Mouse (Mus musculus) ovary, adult 18-20 months (tissue): ENCODE measurements at regions not wholly inside any gene's neighbourhood (a gene's known extent, or its start where the extent isn't known, plus 50 kb on each side); places are given as distances from the start of the nearest gene placed in this dataset.
"Not testable (repeated sequence)": the region's sequence is repeated elsewhere in the genome, so short reads cannot be mapped to it uniquely, and the experiment has no call there.

ENCODE experiments used
- DNase-seq: peaks from one replicate; pipeline ENCODE4 v3.0.0; 2022; ENCODE audit warnings: low spot score, mixed read lengths

DNA sequence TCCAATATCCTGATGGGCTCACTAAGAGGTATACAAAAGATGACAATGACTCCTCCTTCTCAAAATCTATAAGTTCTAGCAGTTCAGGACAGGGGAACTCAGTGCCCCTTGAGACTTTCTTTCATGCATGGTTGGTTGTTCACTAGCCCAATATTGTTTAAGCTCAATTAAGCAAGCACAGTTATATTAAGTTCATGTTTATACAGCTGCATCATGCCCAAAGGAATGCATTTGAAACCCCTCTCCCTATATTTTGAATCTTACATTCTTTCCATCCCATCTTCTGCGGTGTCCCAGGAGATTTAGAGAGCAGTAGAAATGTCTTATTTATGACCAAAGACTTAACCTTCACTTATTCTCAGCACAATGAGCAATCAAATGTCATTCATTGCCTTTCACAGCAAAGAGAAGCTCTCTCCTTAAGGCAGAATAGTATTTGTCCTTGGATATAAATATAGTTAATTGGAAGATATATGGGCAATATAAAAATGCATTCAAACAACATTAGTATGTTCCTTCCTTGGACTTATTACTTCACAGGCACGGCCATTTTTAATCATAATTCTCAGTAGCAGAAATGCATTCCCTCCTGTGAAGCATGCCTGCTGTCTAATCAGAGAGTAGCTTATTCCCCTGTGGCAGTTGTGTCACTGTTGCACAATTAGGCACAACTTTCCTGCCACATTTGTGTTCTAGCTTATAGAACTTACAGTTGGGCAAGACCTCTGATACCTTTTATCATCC lies 455.8 kb upstream of the N6amt1 start:
- DNase-seq, result no peak

DNA sequence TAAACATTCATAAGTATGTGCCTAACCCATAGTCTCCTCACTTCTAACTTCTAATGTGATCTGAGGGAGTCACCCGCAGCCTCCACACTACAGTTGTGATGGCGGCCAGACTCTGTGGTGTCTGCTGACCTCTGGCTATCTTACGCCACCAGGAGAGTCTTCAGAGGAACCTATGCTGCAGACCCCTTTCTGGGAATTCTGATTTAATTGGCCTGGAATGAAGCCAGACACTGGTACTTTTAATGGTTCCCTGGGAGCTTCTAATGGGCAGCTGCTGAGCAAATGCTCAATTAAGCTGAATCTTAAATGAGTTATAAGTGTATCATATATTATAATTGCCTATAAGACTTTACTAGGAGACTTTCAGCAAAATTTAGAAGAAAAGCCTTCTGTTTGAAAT lies 459.0 kb upstream of the N6amt1 start:
- DNase-seq, result no peak

DNA sequence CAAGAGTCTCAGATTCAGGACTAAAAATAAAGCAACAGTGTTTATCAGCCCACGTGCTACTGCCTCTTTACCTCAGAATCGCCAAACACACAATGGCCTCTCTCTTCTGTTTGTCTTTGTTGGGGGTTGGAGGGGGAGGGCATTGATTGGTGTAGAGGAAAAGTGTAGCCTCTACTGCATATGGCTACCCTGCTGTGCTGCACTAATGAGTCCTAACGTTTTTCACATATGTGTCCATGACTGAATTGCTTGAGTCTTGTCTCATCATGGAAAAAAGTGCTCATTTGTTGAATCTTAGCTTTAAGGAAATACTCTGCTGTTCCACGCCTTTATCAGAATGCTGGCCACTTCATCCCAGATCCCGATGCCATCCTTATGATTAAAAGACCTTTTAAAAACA lies 459.7 kb upstream of the N6amt1 start:
- no peak for DNase-seq

DNA sequence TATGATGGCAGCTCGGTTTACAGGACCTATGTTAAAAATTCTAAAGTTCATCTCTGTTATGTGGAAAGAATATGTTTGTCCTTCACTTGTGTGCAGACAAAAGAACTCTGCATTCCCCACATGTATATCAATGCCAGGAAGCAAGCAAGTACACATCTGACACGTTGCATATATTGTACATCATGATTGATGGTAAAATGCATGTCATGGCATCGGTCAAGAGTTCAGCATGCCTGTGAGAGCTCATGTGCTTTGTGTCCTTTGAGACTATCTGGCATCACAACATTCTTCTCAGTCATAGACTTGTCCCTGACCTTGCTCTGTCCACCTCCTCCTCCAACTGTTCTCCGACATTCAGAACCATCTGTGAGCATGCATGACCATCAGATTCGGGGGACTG lies 465.6 kb upstream of the N6amt1 start:
- DNase-seq, result no peak

DNA sequence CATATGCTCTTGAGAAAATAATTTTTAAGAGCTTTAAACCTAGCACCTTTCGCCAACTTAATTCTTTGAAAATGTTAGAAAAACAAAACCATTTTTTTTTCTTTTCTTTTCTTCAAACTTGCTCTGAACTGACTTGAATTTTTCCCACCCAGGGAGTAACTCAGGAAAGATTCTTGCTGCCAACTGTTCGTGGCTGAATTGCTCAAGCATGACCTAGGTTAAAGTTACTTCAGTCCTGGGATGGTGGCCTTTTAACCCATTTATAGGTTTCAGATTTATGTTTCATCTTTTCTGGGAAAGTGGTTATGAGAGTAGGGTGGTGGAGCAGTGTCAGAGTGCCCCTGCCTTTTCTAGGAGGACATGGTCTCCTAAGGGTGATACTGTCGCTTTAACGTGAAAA lies 466.4 kb upstream of the N6amt1 start:
- DNase-seq, result no peak

DNA sequence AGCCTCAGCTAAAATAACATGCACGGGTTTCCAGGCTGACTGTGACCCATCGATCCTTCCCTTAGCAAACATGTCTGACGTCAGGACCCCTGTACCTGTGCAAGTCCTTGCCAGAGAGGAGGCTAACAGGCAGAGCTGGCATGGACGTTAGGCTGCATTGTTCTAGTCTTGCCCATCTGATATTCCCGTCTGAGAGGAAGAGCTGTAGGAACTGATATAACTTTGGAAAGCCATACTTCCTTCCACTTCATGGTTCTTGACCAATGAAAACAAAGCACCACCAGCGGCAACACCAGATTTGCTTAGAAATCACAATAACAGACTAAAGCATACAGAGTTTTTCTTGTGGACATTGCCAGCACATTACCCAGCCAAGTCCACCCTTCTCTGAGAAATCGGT lies 470.1 kb upstream of the N6amt1 start:
- DNase-seq, result no peak

DNA sequence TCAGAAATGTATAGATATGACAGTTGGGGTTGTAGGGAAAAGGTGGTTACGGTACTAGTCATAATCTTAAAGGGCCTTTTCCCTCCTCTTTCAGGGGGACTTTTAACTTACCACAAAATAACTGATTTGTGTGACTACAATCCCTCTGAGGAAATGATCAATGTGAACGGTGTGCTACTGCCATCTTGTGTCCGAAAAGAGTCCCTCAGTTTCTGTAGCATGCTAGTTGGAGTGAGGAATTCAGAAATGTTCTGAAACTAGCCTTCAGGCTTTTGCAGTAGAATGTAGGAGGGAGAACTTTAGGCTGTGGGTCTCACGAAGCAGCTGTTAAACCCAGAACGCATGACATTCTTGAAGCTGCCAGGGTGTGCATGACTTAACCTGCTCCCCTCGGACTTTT lies 471.5 kb upstream of the N6amt1 start:
- DNase-seq, result peak; percentile 14

DNA sequence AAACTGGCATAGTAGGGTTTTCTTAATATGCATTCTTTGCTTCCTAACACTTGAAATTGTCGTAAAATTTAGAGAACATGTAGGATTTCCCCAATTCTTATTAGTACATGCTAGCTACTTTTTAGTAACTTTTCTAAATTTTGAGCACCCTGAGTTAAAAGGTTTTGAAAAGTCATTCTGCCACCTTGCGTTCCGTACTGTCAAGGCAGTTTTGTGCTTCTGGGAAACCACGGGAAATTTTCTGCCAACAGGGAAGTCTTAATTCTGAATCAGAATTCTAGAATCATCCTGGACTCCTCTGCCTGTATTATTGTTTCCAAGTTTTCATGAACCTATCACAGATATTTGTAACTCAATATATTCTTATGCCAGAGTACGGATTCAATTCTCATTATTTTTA lies 472.4 kb upstream of the N6amt1 start:
- no peak for DNase-seq

DNA sequence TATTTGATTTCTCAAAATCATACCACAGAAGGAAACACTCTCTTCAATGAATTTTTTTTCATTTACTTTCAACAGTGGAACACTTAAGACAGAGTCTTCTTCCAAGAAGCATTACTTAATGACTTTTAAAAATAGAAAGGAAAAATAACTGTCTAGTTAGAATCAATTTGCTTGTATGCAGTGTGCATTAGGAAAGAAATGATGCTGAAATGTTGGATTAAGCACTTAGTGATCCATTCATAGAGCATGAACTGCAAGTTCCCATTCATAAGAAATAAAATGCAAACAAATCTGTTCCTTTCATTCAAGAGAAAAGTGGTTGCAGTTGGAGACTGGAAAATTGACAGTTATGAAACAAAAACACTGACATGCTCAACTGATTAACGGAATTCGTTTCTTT lies 493.2 kb upstream of the N6amt1 start:
- DNase-seq, result no peak

DNA sequence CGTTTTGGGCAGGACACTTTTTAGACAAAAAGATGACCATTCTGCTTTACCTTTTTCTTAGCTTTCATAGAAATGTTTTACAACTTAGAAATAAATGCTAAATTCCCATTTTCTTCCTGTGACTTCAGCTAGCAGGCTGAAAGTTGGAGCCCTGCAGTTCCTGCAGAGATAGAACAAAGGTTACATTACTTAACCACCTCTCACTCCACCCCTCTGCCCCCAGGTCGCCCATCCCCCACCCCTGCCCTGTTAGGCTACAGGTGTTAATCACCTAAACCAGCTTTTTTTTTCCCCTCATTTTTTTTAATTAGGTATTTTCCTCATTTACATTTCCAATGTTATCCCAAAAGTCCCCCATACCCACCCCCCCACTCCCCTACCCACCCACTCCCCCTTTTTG lies 498.1 kb upstream of the N6amt1 start:
- DNase-seq, result no peak

DNA sequence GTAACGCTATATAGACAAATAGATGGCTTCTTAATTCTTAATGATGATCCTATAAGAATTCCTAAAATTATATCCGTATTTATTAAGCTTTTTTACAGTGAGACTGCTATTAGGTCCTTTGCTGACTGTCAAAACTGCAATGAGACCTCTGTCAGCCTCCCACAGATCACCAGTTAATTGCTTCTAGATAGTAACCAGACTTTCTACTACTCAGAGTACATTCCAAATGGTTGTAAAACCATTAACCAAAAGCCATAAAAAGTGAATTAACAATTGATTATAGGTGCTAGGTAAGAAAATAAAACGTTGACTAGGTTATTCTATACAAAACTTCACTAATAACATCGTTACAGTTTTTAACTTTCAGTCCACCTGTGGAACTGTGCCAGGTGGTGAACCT lies 498.7 kb upstream of the N6amt1 start:
- no peak for DNase-seq

DNA sequence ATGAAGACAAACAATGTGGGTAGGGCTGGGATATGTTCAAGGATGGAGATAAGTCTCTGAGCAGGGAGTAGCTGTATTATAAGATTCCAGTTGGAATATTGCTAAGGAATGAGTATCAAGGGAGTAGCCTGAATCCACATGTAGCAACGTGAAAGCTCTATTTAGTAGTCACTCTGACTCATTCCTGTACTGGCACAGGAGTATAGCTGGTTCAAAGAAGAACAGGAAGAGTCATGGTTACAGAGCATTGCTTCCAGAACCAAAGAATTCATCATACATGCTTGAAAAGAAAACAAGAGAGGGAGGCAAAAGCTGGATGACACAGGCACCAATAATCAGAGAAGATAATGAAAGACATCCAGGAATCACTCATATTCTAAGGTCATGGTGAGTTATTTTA lies 500.6 kb upstream of the N6amt1 start:
- DNase-seq, result no peak

DNA sequence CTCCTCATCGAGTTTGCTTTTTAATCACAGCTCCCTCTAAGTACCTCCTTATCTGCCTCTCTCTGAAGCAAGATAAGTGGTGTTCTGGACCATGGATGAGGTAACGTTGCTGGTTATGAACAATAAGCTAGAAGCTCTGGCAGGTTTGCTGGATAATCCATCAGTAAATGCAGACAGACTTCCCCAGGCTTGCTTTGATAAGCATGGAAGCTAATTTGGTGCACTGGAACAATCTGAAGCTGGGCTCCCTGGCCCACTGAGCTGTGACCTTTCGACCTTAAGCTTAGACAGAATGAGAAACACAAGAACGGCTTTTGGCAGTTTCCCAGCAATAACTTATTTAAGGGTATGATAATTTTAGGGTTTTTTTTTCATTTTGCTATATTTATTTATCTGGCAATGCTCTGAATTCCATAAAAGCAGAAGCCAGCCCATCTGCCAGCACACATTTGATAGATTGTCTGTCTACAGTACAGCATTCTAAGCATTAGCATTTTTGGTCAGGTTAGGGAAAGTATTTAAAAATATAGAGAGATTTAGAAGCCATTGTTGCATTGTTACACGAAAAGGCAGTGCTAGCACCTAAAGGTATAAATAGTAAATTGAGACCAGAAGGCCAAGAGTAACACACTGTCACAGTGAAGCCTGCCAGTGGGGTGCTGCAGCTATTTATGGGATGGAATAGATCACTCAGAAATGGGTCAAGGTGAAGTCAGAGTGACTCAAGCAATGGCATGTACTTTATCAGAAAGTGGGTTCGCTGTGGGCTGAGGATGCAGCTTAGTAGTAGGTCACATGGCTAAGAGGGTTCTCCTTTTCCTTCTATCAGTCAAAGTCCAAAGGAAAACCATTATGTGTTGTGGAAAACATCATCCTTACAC lies 515.3 kb upstream of the N6amt1 start:
- no peak for DNase-seq

DNA sequence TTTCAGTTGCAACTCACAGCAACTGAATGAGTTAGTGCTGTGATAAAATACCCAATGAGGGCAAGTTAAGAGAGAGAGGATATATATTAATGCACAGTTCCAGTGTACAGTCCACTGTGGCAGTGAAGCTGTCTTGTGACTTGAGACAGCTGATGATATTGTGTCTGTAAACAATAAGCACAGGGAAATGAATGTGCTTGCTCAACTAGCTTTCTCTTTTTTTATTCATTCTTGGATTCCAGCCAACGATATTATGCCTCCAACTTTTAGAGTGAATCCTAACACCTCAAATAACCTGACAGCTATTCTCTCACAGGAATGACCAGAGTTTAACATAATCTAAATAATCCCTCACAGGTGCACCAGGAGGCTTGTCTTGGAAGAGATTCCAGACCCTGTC lies 526.3 kb upstream of the N6amt1 start:
- DNase-seq, result no peak

DNA sequence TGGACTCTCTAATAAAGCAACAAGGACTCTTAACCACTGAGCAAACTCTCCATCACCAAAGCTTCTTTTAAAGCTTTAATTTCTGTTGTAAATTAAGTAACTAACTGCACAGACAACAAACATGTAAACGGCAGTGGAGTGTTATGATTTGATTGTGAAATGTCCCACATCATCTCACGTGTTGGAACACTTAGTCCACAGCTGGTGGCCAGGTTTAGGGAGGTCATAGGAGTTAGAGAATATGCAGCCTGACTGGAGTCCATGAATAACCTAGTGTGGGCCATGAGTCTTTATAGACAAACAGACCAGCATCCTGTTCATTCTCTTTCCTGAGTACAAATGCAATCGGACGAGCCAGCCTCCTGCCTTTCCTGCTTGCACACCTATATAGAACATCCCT lies 527.3 kb upstream of the N6amt1 start:
- no peak for DNase-seq

DNA sequence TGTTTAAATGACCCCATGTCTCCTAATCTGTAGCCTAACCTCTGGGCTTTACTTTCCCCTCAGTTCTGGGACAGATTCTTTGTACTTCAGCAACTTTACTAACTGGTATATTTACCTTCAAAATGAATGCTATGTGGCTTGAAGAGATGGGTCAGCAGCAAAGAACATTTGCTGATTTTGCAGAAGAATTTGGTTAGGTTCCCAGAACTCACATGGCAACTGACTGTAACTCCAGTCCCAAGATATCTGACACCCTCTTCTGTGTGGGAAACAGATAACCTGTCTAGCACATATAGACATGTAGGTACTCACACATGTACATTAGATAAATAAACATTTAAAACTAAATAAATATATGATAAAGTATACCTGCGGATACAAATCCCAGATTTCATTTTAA lies 530.5 kb upstream of the N6amt1 start:
- DNase-seq, result no peak

DNA sequence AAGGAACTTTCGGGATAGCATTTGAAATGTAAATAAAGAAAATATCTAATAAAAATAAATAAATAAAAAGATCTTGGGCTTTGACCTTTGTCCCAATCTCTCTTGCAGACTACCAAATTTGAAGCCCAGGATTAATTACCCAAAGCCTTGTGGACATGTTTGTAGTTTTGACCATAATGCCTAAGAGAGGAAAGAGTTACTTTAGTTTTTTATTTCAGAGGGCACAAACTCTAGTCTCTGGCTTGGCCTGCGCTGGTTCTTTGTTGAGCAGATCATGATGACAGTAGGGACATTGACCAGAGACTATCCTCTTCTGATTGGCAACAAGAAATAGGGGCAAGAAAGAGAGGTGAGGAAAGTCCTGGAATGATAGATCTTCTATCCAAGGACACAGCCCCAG lies 532.4 kb upstream of the N6amt1 start:
- DNase-seq, result no peak

DNA sequence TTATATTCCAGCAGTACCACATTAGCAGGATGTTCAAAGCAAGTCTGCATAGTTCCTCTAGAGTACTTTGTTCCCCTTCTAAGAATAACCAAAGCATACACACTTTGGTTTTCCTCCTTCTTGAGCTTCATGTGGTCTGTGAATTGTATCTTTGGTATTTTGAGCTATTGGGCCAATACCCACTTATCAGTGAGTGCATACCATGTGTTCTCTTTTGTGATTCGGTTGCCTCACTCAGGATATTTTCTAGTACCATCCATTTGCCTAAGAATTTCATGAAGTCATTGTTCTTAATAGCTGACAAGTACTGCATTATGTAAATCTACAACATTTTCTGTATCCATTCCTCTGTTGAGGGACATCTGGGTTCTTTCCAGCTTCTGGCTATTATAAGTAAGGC lies 535.3 kb upstream of the N6amt1 start:
- DNase-seq, result not testable (repeated sequence)

DNA sequence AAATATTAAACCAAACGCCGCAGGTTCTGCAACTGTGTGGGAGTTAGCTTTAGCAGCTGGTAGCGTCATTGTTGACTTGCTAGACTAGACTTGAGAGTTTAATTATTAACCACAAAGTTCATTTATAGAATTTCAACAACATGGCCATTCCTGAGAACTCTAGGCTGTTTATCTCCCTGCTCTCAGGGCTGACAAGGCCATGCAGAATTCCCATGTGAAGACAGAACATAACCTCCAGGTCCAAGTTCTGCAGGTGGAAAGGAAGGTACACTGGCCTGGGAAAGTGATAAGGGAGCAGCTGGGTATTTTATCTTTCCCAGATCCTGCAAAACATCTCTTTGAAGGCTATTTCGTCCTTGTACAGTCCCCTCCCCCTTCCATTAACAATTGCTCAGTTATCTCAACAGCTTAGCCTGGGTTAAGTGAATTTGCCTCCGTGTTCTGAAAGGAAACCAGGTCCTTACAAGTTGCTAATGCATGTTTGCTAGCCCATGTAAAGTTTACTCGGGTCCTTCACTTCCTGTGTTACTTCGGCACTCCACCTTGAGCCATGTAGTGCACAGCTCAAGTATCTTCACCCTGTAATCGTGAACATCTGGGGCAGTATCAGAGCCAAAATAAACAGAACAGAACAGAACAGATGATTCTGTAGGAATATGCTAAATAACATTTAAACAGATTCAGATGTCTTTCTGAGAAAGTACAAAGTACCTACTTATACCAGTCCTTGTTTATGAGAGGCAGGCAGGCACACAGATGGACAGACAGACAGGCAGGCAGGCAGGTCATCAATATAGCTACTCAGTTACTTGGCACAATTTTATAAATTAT lies 537.0 kb upstream of the N6amt1 start:
- peak; percentile 27 for DNase-seq

DNA sequence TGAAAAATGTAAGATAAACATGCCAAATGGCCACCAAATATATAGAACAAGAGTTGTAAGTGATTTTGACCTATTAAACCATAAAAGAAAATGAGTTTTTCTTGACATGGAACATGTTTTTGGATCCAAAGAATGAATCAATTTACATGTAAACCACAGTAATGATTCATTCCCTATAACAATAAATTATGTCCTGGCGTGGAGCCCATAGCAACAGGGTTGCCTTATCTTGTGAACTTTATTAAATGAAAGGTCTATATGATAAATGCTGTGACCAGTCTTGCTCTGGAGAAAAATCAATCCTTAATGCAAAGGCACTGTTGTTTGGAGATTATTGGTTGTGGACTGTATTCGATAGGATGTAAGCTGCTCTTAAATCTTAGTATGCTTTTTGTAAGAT lies 538.0 kb upstream of the N6amt1 start:
- DNase-seq, result no peak

DNA sequence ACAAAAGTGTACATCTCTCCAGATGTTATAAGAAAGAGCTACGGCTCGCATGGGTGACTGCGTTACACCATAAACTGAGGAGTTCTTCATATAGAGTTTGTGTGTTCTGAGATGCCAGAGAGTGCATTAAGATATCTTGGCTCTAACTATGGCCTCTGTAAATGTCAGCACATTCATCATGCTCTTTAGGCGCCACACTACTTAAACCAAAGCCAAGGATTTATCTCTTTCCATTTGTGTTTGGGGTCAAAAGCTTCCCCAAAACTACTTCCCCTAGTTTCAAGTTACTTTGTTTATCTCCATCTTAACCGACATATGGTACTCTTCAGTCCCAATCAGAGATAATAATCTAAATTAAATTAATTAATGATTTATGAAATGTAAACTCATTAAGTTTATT lies 541.3 kb upstream of the N6amt1 start:
- DNase-seq, result no peak

DNA sequence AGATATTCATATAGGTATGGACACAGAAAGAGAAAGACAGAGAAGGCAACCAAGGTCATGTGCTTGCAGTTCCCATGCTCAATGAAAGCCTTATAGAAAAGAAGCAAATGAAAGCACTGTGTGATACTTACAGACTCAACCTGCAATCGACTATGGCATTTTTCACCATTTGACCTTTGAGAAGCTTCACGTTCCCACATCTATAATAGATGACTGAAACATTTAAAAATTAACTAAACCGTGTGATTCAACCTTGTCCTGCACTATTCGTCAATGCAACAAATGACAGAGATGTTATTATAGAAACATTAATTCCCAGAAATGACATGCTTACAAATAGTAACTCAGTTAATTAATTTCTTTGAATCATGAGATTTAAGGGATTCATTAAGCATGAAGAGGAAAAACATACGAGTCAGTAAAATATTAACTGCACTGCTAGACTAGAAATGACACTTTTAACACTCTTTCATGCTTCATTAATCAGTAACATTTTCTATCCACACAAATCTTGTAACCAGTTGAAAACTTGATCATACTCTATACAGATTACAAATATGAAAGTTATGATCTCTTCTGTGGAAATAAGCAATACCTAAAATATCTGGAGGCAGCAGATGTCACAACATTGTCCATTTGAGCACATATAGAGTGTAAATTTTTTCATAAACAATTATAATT lies 545.2 kb upstream of the N6amt1 start:
- no peak for DNase-seq
